Comparison of ENCODE assay signal across 9 mouse cellular contexts in genomic region chr1:178468280-178468679, GRCm38 (mm10).
DNase-seq lines count a peak whose midpoint lies in the region; ATAC-seq lines count a peak whose summit lies in the region.
"Had no signal": no experiment of that assay in that cellular context is flagged by ENCODE, and none has a peak within 500 bp of the region (broad histone marks: within the 10 kb centered on the region; RNA-seq: fewer than 3 reads in every experiment).

No protein-coding gene starts in this region.

- H3K9ac ChIP-seq in forebrain, embryonic 13.5 days: no peak overlapping the region
- H3K9ac ChIP-seq: hindbrain, embryonic 15.5 days had no signal

- H3K27me3 ChIP-seq in forebrain, embryonic 13.5 days: no peaks in the 10 kb centered on the region
- H3K27me3 ChIP-seq: hindbrain, embryonic 15.5 days had no signal

- peak; percentile 34 for DNase-seq in layer of hippocampus, adult 11-12 months (ENCODE audit: low spot score)
- no peak for DNase-seq in layer of hippocampus, adult 9-11 months
- DNase-seq in CD4-positive, CD25-positive, alpha-beta regulatory T cell, adult 2 months (ENCODE audit: low read depth, low spot score): peak; percentile 63
- peak; percentile 61 for DNase-seq in MN1 (ENCODE audit: low spot score)
- peak; percentile 72 for DNase-seq in induced T-regulatory cell, adult 2 months (ENCODE audit: low read depth)
- DNase-seq in spleen, adult 18-20 months: no peak
- DNase-seq: cerebellum, postnatal 36 days had no signal

- 12% methylated on average over 2 of the region's 2 CpGs for WGBS in forebrain, embryonic 13.5 days

- H3K4me3 ChIP-seq in forebrain, embryonic 13.5 days: no peak overlapping the region
- H3K4me3 ChIP-seq: hindbrain, embryonic 15.5 days had no signal

- H3K27ac ChIP-seq in forebrain, embryonic 13.5 days: no peak overlapping the region
- H3K27ac ChIP-seq: hindbrain, embryonic 15.5 days had no signal

- H3K4me2 ChIP-seq in forebrain, embryonic 13.5 days: no peak overlapping the region
- H3K4me2 ChIP-seq: hindbrain, embryonic 15.5 days had no signal

- ATAC-seq in forebrain, embryonic 13.5 days: no peak

- H3K4me1 ChIP-seq in forebrain, embryonic 13.5 days: no peaks in the 10 kb centered on the region; the same call in 1 of the 2 replicates
- H3K4me1 ChIP-seq: hindbrain, embryonic 15.5 days had no signal

- H3K36me3 ChIP-seq in forebrain, embryonic 13.5 days (ENCODE audit: poor library complexity, severe bottlenecking): no peaks in the 10 kb centered on the region
- H3K36me3 ChIP-seq: hindbrain, embryonic 15.5 days had no signal

- no peaks in the 10 kb centered on the region for H3K9me3 ChIP-seq in forebrain, embryonic 13.5 days (replicated peaks)
- H3K9me3 ChIP-seq: hindbrain, embryonic 15.5 days had no signal

Comparison
In these comparisons a context has a peak if more than half of its experiments do, and no peak if none do; other contexts are left out.
1. DNase-seq: peak in layer of hippocampus, adult 11-12 months (single experiment), CD4-positive, CD25-positive, alpha-beta regulatory T cell, adult 2 months (single experiment), MN1 (single experiment) and induced T-regulatory cell, adult 2 months (single experiment); none in layer of hippocampus, adult 9-11 months (single experiment) and spleen, adult 18-20 months (0 of 2).